Mouse (Mus musculus): ENCODE measurements around the gene Mob3b.

Gene Mob3b

DNA sequence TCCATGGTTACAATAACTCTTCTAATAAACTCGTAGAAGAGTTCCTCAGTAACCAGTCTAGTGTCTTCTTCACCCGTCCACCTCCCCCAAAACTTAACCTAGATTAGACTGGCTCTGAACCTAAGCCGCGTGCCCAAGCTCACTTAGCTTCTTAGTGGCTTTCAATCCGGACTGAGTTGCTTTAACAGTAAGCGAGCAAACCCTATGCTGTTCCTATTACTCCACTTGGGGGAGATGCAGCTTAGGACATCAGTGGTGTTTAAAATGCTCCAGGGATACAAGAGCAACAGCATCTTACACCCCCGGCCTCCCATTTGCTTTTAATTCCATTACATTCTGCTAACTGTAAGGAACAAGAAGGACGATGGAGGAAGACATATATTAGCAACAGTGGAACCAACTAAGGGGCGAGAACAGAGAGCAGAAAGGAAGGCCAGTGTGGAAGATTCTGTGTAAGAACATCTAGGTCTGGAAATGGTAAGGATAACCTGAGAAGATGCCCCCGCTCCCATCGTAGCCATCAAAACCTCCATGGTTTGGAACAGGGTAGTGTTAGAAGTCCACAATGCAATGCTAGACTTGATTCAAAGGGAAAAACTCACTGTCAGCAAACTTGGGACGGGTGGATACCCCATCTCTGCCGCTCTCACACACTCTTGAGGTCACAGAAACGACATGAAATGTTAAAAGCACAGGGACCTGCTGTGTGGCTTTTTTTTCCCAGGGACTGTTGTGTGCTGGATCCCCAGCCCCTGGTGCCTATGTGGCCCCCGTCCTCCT lies 196.3 kb downstream of the Mob3b start:
- in situ Hi-C loops (cut with MboI; ENCODE audit: low pct_unique_long_range_greater_than_20kb in 1 of 2, low sequenced_read_pairs in 2 of 2, unreplicated experiment in 1 of 2) = no loop called here

DNA sequence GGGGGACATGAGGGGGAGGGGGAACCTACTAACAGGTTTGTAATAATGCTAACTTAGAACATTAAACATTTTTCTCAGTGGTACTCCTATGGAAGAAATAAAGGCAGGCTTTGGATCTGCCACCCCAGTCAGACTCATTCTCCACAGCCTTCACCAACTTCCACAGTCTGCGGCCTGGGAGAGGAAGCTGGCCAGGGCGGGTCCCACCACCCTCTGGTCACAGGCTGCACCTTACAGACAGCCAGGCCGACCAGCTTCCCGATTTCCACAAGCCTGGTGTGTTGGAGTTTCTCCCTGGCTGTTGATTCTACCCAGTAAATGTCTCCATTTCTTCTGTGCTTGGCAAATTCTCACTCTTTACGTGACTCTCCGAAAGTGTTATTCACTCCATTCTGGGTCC lies 197.8 kb downstream of the Mob3b start:
- in situ Hi-C loops (cut with MboI; ENCODE audit: low pct_unique_long_range_greater_than_20kb in 1 of 2, low sequenced_read_pairs in 2 of 2, unreplicated experiment in 1 of 2) = loop anchor here in 1 of 2 experiments (10.0 kb wide), 2 partner anchors 205 to 345 kb away; no protein-coding TSS in a partner anchor

DNA sequence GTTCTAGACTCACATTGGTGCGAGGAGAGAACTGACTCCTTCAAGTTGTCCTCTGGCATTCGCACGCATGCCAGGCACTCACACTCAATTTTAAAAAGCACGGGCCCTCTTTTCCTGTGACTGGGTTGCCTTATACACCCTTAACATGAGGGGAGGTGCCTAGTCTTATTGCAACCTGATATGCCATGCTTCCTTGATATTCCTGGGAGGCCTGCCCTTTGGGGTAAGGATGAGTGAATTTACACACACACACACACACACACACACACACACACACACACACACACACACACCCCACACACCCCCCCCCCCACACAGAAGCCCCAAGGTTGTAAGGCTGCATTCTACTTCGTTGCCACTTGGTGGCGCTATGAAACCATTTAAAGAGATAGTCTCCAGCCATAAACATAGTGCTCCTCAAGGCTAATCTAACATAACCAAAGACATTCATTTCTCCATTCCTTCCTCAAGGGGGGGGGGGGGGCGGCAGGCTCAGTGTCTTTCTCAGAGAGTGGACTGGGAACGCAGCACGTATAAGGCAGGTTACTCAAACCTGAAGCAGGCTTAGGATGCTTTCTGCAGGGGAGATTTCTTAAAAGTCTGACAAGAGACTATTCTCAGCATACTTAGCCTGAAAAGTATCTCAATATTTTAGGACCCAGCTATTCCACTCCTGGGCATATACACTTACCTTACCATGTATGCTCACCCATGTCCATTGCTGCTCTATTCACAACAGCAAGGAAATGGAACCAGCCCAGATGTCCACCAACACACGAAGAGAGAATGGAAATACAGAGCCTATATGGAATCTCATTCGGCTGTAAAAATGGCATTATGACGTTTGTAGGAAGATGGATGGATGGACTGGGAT lies 198.9 kb downstream of the Mob3b start:
- in situ Hi-C loops (cut with MboI; ENCODE audit: low pct_unique_long_range_greater_than_20kb in 1 of 2, low sequenced_read_pairs in 2 of 2, unreplicated experiment in 1 of 2) = loop anchor here in 1 of 2 experiments (10.0 kb wide), 2 partner anchors 206 to 346 kb away; no protein-coding TSS in a partner anchor

DNA sequence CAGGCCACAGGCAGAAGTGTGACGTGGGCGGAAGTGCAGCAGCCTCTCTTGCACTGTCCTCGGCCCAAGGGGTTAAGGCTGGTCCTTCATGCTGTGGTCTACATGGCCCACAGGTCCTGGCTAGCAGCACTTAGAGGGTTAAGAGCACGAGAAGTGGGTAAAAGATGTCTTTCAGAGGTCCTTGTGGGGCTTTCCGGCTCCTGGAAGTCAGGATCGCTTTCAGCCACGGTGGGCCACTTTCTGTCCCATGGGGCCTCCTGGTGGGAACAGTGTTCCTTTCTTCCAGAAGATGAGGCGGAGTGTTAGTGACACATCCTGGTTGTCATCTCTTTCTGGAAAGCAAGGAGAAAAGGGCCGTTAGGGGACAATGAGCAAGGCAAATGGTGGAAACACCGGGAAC lies 203.6 kb downstream of the Mob3b start:
- in situ Hi-C loops (cut with MboI; ENCODE audit: low pct_unique_long_range_greater_than_20kb in 1 of 2, low sequenced_read_pairs in 2 of 2, unreplicated experiment in 1 of 2) = loop anchor here in 1 of 2 experiments (10.0 kb wide), 2 partner anchors 211 to 351 kb away; no protein-coding TSS in a partner anchor

DNA sequence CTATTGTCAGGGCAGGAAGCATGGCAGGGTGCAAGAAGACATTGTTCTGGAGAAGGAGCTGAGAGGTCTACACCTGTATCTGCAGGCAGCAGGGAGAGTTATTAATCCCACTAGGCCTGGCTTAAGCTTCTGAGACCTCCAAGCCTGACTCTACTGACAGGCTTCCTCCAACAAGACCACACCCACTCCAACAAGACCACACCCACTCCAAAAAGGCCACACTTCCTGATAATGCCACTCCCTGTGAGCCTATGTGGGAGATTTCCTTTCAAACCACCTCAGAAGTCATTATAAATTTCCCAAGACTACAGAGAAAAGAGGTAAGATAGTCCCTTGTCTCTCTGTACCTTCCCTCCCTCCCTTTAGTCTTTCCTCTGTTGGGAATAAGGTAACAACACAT lies 210.1 kb downstream of the Mob3b start:
- in situ Hi-C loops (cut with MboI; ENCODE audit: low pct_unique_long_range_greater_than_20kb in 1 of 2, low sequenced_read_pairs in 2 of 2, unreplicated experiment in 1 of 2) = no loop called here

DNA sequence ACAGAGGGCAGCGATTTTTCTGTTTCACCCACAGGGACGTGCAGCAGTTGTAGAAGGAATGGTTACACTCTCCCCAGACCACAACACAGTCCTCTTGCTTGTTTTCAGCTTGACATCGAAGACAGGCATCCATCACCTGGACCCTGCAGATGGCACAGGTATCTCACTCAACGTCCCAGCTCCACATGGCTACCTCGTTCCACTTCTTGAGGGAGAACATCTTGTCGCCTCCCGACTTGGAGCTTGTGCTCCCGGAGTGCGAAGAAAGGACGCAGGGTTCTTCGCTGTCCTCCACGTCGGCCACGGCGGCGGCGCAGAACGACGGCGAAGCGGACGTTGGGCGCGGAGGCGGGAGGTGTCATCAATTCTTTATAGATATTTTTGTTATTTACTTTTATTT lies 216.2 kb downstream of the Mob3b start:
- in situ Hi-C loops (cut with MboI; ENCODE audit: low pct_unique_long_range_greater_than_20kb in 1 of 2, low sequenced_read_pairs in 2 of 2, unreplicated experiment in 1 of 2) = no loop called here

DNA sequence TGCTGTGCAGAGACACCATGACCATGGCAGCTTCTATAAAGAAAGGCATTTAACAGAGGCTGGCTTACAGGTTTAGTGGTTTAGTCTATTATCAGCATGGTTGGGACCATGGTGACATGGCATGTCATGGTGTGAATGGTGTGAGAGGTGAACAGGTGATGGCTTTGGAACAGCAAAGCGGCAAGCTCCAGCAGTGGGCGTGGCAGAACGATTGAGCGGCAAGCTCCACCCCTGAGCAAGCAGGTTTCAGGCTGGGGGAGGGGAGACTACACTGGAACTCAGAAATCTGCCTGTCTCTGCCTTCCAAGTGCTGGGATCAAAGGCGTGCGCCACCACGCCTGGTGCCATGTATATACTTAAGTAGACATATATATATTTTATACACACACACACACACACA lies 228.9 kb downstream of the Mob3b start:
- in situ Hi-C loops (cut with MboI; ENCODE audit: low pct_unique_long_range_greater_than_20kb in 1 of 2, low sequenced_read_pairs in 2 of 2, unreplicated experiment in 1 of 2) = loop anchor here in 1 of 2 experiments (10.0 kb wide), 1 partner anchor 144 kb away; no protein-coding TSS in a partner anchor

DNA sequence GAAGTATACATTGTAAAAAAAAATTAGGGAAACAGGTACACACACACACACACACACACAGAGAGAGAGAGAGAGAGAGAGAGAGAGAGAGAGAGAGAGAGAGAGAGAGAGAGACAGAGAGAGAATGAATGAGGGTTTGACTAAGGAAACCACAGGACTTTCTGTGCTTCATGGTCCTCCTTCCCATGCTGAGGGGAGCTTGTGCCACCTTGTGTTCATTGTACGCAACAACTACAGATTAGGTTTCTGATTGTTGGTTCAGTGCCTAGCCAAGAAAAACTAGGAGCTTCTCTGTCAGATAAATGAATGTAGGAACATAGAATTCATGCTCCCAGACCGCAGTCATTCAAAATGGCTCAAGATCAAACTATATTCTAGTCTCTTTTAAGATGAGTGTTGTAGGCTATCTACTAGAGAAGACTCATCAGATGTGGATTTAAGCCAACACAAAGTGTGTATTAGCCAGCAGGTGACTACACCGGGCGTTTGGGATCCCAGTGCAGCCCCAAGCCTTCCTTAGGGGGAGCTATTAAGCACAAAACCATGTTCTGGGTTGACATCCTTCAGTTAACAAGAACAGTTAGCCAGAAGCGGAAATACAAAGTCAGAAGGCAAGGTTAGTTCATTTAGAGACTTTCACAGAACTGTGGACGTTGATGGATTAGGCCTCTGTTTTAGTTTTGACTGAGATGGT lies 235.0 kb downstream of the Mob3b start:
- in situ Hi-C loops (cut with MboI; ENCODE audit: low pct_unique_long_range_greater_than_20kb in 1 of 2, low sequenced_read_pairs in 2 of 2, unreplicated experiment in 1 of 2) = loop anchor here (10.0 to 25.0 kb wide), 3 partner anchors 138 to 335 kb away; no protein-coding TSS in a partner anchor

DNA sequence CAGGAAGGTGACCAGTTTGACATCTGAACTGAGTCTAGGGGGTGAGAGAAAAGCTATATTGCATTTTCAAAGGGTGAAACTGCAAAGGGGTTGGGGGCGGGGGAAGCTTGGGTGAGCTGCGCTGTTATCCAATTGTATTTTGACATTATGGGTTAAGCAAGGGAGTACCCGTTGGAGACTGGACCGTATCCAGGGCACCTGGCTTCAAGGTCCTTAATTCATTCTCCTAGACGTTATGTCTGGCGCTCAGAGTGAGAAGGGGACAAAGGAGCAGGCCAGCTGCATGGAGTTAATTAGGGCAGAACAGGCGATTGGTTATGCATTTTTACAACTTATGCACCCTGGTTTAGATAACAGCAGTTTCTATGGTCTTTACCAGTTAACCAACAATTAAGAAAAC lies 239.9 kb downstream of the Mob3b start:
- in situ Hi-C loops (cut with MboI; ENCODE audit: low pct_unique_long_range_greater_than_20kb in 1 of 2, low sequenced_read_pairs in 2 of 2, unreplicated experiment in 1 of 2) = loop anchor here (10.0 to 25.0 kb wide), 3 partner anchors 205 to 330 kb away; no protein-coding TSS in a partner anchor

DNA sequence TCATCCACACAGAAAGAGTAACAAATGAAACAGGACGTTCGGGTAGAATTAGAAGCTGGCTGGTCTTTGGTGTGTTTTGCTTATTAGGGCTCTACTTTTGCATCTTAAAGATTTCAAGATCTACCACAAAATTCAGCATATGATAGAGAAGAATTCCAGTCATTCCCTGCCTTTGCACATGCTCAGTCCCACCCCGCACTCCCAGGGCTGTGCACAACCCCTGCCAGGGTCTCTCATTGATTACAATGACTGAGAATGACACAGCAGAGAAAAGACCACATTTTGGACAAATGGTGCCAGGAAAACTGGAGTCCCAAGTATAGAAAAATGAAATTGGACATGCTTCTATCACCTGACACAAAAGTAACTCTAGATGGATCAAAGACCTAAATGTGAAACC lies 245.1 kb downstream of the Mob3b start:
- in situ Hi-C loops (cut with MboI; ENCODE audit: low pct_unique_long_range_greater_than_20kb in 1 of 2, low sequenced_read_pairs in 2 of 2, unreplicated experiment in 1 of 2) = loop anchor here (10.0 to 25.0 kb wide), 3 partner anchors 200 to 325 kb away; no protein-coding TSS in a partner anchor

DNA sequence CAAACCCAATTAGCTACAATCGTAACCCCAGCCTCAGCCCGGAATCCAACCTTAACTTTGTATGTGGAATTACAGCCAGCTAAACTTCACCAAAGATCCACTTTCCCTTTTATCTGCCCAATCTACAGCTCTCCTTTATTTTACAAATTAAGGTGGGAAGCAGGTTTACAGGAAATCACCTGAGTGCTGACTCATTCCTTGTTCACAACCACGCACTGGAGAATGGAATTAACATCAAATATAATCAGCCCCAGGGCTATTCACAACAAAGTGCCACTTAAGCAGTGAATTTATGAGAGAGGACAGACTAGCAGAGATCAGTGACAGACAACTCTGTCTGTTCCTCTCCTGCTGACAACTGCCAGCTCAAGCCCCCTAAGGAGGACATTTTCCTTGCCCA lies 245.9 kb downstream of the Mob3b start:
- in situ Hi-C loops (cut with MboI; ENCODE audit: low pct_unique_long_range_greater_than_20kb in 1 of 2, low sequenced_read_pairs in 2 of 2, unreplicated experiment in 1 of 2) = loop anchor here (10.0 to 25.0 kb wide), 3 partner anchors 199 to 324 kb away; no protein-coding TSS in a partner anchor

DNA sequence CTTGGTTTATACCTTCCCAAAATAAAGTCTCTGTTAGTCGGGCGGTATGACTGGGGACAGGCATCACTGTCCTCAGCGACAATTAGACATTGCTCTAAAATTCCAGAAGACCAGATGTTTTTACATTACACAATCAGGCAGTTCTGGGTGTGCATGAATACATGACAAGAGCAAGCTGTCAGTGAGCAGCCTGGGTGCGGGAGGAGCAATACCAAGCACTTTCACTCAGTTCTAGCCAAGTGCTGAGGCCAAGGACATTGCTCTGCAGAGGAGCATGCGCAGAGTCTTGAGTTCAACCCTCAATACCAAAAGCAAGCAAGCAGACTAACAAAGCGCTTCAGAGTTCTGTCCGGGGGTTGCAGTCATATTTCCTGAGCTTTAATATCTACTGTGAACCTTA lies 249.2 kb downstream of the Mob3b start:
- in situ Hi-C loops (cut with MboI; ENCODE audit: low pct_unique_long_range_greater_than_20kb in 1 of 2, low sequenced_read_pairs in 2 of 2, unreplicated experiment in 1 of 2) = loop anchor here in 1 of 2 experiments (25.0 kb wide), 2 partner anchors 196 to 321 kb away; no protein-coding TSS in a partner anchor

DNA sequence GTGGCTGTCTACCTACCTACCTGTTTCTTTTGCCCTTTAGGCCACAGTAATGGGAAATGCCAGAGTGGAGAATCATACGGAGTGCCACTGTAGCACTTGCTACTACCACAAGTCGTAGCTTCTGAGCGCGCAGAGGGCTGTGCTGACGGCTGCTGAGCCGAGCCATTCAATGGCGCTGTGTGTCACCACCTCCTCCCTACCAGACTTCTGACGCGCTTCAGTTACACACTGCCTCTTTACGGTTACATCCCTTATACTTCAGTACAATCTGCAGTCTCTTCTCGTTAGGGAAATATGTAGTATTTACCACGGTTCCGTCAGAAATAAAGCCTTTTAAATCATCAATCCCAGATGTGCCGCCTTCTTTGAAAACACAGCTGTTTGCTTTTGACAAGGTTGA lies 250.3 kb downstream of the Mob3b start:
- in situ Hi-C loops (cut with MboI; ENCODE audit: low pct_unique_long_range_greater_than_20kb in 1 of 2, low sequenced_read_pairs in 2 of 2, unreplicated experiment in 1 of 2) = loop anchor here in 1 of 2 experiments (25.0 kb wide), 2 partner anchors 195 to 320 kb away; no protein-coding TSS in a partner anchor

DNA sequence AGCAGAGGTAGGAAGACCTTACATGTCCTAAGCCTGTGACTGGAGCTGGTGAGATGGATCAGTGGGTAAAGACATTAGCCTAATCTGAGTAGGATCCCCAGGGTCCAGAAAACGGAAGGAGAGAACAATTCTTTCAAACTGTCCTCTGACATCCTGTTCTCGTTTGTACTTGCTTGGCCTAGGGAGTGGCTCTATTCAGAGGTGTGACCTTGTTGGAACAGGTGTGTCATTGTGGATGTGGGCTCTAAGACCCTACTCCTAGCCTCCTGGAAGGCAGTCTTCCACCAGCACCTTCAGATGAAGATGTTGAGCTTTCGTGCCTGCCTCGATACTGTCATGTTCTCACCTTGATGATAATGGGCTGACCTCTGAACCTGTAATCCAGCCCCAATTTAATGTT lies 251.1 kb downstream of the Mob3b start:
- in situ Hi-C loops (cut with MboI; ENCODE audit: low pct_unique_long_range_greater_than_20kb in 1 of 2, low sequenced_read_pairs in 2 of 2, unreplicated experiment in 1 of 2) = loop anchor here in 1 of 2 experiments (25.0 kb wide), 2 partner anchors 194 to 319 kb away; no protein-coding TSS in a partner anchor

DNA sequence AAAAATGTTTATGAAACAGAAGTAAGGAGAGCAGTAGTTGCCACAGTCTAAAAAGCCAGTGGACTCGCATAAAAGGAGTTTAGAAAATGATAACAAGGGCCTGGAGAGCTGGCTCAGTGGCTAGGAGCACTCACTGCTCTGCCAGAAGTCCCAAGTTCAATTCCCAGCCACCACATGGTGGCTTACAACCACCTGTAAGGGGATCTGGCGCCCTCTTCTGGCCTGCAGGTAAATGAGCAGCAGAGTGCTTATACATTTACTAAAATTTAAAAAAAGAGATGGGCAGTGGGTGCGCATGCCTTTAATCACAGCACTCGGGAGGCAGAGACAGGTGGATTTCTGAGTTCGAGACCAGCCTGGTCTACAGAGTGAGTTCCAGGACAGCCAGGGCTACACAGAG lies 251.9 kb downstream of the Mob3b start:
- in situ Hi-C loops (cut with MboI; ENCODE audit: low pct_unique_long_range_greater_than_20kb in 1 of 2, low sequenced_read_pairs in 2 of 2, unreplicated experiment in 1 of 2) = loop anchor here in 1 of 2 experiments (25.0 kb wide), 2 partner anchors 193 to 318 kb away; no protein-coding TSS in a partner anchor

DNA sequence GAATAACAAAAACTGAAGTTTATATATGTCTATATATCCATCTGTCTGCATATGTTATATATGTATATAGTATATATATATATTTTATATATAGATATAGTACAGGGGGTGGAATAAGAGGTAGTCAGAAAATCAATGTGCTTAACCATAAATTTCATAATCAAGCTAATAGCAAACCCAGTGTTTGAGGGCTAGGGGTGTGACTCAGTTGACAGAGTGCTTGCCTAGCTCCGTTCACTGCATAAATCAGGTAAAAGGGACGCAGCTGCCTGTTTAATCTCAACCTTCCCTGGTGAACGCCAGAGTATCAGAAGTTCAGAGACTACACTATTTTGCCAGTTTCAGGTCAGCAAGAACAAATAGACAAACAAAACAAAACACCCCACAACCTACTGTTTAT lies 255.7 kb downstream of the Mob3b start:
- in situ Hi-C loops (cut with MboI; ENCODE audit: low pct_unique_long_range_greater_than_20kb in 1 of 2, low sequenced_read_pairs in 2 of 2, unreplicated experiment in 1 of 2) = loop anchor here in 1 of 2 experiments (25.0 kb wide), 2 partner anchors 189 to 314 kb away; no protein-coding TSS in a partner anchor

DNA sequence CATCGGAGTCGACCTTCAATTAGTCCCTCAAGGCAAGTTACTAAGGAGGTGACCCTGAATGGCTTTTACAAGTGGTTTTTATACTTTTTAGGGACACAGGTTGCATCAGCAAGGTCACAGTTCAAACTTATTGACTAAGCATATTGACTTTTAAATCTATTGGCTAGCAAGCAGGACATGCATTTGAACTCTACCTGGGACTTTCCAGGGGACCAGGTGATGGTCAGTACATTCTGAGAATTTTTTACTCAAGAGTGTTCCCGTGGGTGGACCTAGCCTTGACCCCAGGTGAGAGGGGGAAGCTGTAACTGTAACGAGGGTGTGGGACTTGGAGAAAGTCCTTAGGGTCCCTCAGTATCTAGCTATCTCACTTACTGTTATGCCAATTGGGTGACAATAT lies 256.1 kb downstream of the Mob3b start:
- in situ Hi-C loops (cut with MboI; ENCODE audit: low pct_unique_long_range_greater_than_20kb in 1 of 2, low sequenced_read_pairs in 2 of 2, unreplicated experiment in 1 of 2) = loop anchor here in 1 of 2 experiments (25.0 kb wide), 2 partner anchors 189 to 314 kb away; no protein-coding TSS in a partner anchor

DNA sequence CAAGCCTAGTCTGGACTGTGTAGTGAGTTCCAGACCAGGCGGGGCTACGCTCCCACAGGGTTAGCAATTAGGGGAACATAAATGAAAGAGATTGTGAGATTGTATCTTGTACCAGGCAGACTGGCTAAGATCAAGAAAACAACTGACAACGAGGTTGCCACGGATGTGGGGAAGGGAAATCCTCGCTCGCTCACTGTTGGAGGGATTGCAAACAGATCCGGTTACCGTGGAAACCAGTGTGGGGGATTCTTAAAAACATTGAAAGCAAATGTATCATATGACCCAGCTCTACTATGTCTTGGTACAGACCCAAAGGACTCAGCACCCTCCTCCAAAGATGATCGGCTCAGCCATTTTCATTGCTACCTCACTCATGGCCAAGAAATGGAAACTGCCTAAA lies 257.1 kb downstream of the Mob3b start:
- in situ Hi-C loops (cut with MboI; ENCODE audit: low pct_unique_long_range_greater_than_20kb in 1 of 2, low sequenced_read_pairs in 2 of 2, unreplicated experiment in 1 of 2) = loop anchor here in 1 of 2 experiments (25.0 kb wide), 2 partner anchors 188 to 313 kb away; no protein-coding TSS in a partner anchor
